Mouse (Mus musculus) limb, embryonic 10.5 days (tissue): ENCODE measurements at regions not wholly inside any gene's neighbourhood (a gene's known extent, or its start where the extent isn't known, plus 50 kb on each side); places are given as distances from the start of the nearest gene placed in this dataset.

ENCODE experiments used
- DNase-seq: peaks from one replicate; pipeline ENCODE4 v3.0.0-alpha.2; 2017; ENCODE audit warnings: low spot score
- H3K27ac ChIP-seq: fragments of 300-500 bp; sonication (generic); 2 replicates; pipeline ENCODE4 v1.5.1; 2016; ENCODE audit warnings: mild to moderate bottlenecking
- H3K27me3 ChIP-seq: fragments of 300-500 bp; sonication (generic); 2 replicates; pipeline ENCODE4 v1.6.1; 2016; ENCODE audit warnings: low read depth, mild to moderate bottlenecking; ENCODE audit not compliant: poor library complexity, severe bottlenecking
- H3K36me3 ChIP-seq: fragments of 300-500 bp; sonication (generic); 2 replicates; pipeline ENCODE4 v1.6.1; 2016; ENCODE audit warnings: mild to moderate bottlenecking, moderate library complexity
- H3K4me1 ChIP-seq: fragments of 300-500 bp; sonication (generic); 2 replicates; pipeline ENCODE4 v1.6.1; 2016
- H3K4me3 ChIP-seq: fragments of 300-500 bp; sonication (generic); 2 replicates; pipeline ENCODE4 v1.5.1; 2016; ENCODE audit warnings: mild to moderate bottlenecking, moderate library complexity
- H3K9me3 ChIP-seq: fragments of 300-500 bp; sonication (generic); replicated peaks from 2 replicates; pipeline ENCODE4 v1.6.1; 2016; ENCODE audit warnings: mild to moderate bottlenecking
- WGBS: fragments of 180-500 bp; shearing (Covaris S2); methylation state at CpG from one replicate; pipeline ENCODE4 v1.1.7; 2016; 5-methylcytosine and 5-hydroxymethylcytosine counted together

DNA sequence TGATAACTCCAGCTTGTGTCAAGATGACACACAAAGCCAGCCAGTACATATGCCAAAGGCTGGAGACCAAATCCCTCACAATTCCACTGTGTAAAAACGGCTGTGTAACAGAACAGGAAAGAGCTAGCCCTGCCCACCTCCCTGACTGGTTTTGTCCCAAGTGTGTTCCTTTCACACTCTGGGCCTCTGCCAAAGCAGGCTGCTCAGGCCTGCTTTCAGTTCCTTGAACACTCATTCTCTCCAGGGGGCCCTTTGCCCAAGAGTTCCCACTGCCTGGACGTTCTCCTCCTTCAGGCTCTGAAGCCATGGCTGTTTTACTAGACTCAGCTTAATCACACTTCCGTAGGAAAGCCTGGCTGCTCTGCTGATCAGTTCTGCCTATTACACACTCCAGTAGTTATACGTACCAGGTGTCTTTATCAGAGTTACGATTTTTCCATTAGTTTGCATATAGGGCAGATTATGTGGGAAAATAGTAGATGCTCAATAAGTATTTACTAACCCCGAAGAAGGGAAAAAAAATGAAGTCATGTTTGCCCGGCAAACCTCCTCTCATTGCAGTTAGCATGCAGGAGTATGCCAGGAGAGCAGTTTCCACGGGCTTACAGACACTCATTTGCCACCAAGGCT, 144.5 kb upstream of the Smim15 start:
- Histone ChIP-seq H3K9me3 (no peaks in the 10 kb centered on the region), H3K4me1 (peaks cover 23% of the 10 kb centered on the region), H3K36me3 (no peaks in the 10 kb centered on the region), H3K27ac (no peak overlapping the region), H3K27me3 (0 out of 2 replicates have a peak, but pooled peaks cover 3% of the 10 kb centered on the region), H3K4me3 (no peak overlapping the region)
- WGBS, result 67% methylated on average over 8 of the region's 8 CpGs
- DNase-seq, result no peak

DNA sequence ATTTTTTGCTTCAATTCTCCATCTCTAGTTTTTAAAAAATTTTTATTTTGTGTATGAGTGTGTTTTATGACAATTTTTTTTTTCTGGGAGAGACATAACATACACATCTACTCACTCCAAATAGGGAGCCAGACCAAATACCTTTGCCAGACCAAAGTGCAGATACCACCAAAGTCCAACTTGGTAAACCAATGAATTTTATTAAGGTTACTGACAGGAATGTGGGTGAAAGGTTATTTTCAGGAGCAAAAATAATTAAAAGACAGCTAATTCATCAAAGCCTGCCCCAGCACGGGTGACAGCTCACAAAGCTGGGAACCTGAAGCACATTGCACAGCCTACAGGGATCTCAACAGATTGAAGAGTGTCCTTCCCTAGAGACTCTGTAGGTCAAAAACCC, 146.6 kb upstream of the Smim15 start:
- H3K27ac ChIP-seq, result no peak overlapping the region
- H3K4me3 ChIP-seq, result no peak overlapping the region
- peaks cover 16% of the 10 kb centered on the region for H3K27me3 ChIP-seq
- no peaks in the 10 kb centered on the region for H3K36me3 ChIP-seq
- WGBS, result 63% methylated on average over 1 of the region's 1 CpGs
- no peak for DNase-seq
- H3K4me1 ChIP-seq, result peaks cover 5% of the 10 kb centered on the region; the same call in 1 of the 2 replicates
- no peaks in the 10 kb centered on the region for H3K9me3 ChIP-seq

- no peak overlapping the region for H3K4me3 ChIP-seq
- H3K9me3 ChIP-seq, result no peaks in the 10 kb centered on the region
- no peak overlapping the region for H3K27ac ChIP-seq
- no peak for DNase-seq
- no peaks in the 10 kb centered on the region for H3K36me3 ChIP-seq
- peaks cover 9% of the 10 kb centered on the region for H3K4me1 ChIP-seq
- H3K27me3 ChIP-seq, result peaks cover 20% of the 10 kb centered on the region
- WGBS, result 78% methylated on average over 3 of the region's 3 CpGs
Observed at GRCm38 (mm10) chr13:107897184-107897583, 147.1 kb upstream of the Smim15 start.

- peaks cover 19% of the 10 kb centered on the region for H3K4me1 ChIP-seq
- H3K4me3 ChIP-seq, result no peak overlapping the region
- H3K27ac ChIP-seq, result no peak overlapping the region
- peaks cover 22% of the 10 kb centered on the region for H3K27me3 ChIP-seq
- no peak for DNase-seq
- WGBS, result 88% methylated on average over 8 of the region's 8 CpGs
- no peaks in the 10 kb centered on the region for H3K36me3 ChIP-seq
- no peaks in the 10 kb centered on the region for H3K9me3 ChIP-seq
Observed at GRCm38 (mm10) chr13:107893581-107894183, 150.6 kb upstream of the Smim15 start.

GRCm38 (mm10) chr13:107893081-107893480, 151.2 kb upstream of the Smim15 start:
- Histone ChIP-seq H3K4me1 (peaks cover 20% of the 10 kb centered on the region), H3K36me3 (no peaks in the 10 kb centered on the region), H3K27ac (no peak overlapping the region), H3K27me3 (peaks cover 22% of the 10 kb centered on the region), H3K4me3 (no peak overlapping the region), H3K9me3 (no peaks in the 10 kb centered on the region)
- no peak for DNase-seq
- WGBS, result 90% methylated on average over 4 of the region's 4 CpGs

DNA sequence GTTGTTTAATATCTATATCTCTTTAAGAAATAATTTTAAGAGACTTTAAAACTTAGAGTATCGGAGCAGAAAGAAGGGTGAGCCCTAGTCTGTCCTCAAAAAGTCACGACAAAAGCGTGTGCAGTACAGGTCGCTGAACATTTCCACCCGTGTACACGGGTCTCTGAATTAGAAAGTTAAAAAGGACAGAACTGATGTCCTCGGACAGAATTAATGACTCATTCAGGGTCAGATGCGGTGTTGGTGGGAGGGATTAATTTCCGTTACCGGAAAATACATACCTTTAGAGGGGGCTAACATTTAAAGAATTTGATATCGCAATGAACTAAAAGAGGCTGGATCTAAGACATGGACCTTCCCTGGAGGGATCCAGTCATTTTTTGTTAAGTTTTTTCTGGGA, 152.3 kb upstream of the Smim15 start:
- whole genome bisulfite sequencing, result 18% methylated on average over 11 of the region's 11 CpGs
- peaks cover 22% of the 10 kb centered on the region for H3K27me3 ChIP-seq
- H3K36me3 ChIP-seq, result no peaks in the 10 kb centered on the region
- H3K9me3 ChIP-seq, result no peaks in the 10 kb centered on the region
- 0 out of 2 replicates have a peak overlapping the region, but pooled peaks have one; percentile 96 for H3K27ac ChIP-seq
- no peak for DNase-seq
- H3K4me3 ChIP-seq, result peak overlapping the region; percentile 97
- peaks cover 29% of the 10 kb centered on the region for H3K4me1 ChIP-seq

GRCm38 (mm10) chr13:107890866-107891821, 153.1 kb upstream of the Smim15 start:
- H3K36me3 ChIP-seq, result no peaks in the 10 kb centered on the region
- peak; percentile 83 for DNase-seq
- H3K27me3 ChIP-seq, result peaks cover 22% of the 10 kb centered on the region
- H3K4me1 ChIP-seq, result peaks cover 34% of the 10 kb centered on the region
- WGBS, result under 1% methylated on average over 94 of the region's 95 CpGs
- H3K9me3 ChIP-seq, result no peaks in the 10 kb centered on the region
- peak overlapping the region; percentile 97 for H3K4me3 ChIP-seq
- peak overlapping the region; percentile 96 for H3K27ac ChIP-seq

DNA sequence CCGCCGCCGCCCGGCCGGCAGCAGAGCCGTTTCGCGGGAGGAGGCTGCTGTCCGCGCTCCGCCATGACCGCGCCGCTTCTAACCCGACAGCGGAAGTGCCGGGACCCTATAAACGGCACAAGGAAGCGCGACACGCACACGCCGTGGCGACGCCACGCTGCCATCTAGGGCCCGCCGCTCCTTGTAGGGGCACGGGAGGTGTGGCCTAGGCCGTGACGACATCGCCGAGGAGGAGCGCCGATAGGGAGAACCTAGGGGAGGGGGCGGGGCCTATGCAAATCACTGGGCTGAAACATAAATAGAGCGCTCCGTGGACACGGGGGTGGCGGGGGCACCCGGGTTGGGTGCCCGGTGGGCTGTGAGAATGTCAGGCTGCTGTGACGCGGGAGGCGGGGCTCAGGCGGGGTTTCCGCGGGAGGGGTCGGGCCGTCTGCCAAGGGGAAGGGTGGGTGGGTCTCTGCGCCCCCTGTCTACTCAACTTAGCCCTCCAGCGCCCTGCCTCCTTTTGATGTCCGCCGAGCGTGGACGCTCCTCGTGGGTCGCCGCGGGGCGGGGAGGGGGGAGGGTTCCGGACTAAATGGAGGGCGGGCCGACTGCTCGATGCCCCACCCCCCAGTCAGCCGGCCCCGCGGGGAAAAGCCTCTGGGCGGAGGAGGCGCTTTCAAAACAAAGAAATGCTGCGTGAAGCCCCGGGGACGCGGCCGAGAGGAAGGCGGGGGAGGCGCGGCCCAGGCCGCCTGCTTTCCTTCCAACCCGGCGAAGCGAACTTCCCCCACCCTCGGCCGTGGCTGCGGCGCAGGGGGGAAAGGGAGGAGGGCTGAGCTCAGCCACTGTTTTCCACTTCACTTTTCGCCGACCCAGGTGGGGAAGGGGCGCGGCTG, 154.0 kb upstream of the Smim15 start:
- peaks cover 34% of the 10 kb centered on the region for H3K4me1 ChIP-seq
- WGBS, result under 1% methylated on average over 87 of the region's 90 CpGs
- H3K4me3 ChIP-seq, result peak overlapping the region; percentile 97
- DNase-seq, result peak; percentile 99
- no peaks in the 10 kb centered on the region for H3K36me3 ChIP-seq
- peak overlapping the region; percentile 96 for H3K27ac ChIP-seq
- no peaks in the 10 kb centered on the region for H3K9me3 ChIP-seq
- peaks cover 22% of the 10 kb centered on the region for H3K27me3 ChIP-seq

GRCm38 (mm10) chr13:107889588-107889984, 154.7 kb upstream of the Smim15 start:
- WGBS, result 13% methylated on average over 65 of the region's 66 CpGs
- no peaks in the 10 kb centered on the region for H3K9me3 ChIP-seq
- peaks cover 38% of the 10 kb centered on the region for H3K4me1 ChIP-seq
- H3K36me3 ChIP-seq, result no peaks in the 10 kb centered on the region
- no peak for DNase-seq
- H3K4me3 ChIP-seq, result peak overlapping the region; percentile 97
- H3K27ac ChIP-seq, result peak overlapping the region; percentile 96
- peaks cover 22% of the 10 kb centered on the region for H3K27me3 ChIP-seq

DNA sequence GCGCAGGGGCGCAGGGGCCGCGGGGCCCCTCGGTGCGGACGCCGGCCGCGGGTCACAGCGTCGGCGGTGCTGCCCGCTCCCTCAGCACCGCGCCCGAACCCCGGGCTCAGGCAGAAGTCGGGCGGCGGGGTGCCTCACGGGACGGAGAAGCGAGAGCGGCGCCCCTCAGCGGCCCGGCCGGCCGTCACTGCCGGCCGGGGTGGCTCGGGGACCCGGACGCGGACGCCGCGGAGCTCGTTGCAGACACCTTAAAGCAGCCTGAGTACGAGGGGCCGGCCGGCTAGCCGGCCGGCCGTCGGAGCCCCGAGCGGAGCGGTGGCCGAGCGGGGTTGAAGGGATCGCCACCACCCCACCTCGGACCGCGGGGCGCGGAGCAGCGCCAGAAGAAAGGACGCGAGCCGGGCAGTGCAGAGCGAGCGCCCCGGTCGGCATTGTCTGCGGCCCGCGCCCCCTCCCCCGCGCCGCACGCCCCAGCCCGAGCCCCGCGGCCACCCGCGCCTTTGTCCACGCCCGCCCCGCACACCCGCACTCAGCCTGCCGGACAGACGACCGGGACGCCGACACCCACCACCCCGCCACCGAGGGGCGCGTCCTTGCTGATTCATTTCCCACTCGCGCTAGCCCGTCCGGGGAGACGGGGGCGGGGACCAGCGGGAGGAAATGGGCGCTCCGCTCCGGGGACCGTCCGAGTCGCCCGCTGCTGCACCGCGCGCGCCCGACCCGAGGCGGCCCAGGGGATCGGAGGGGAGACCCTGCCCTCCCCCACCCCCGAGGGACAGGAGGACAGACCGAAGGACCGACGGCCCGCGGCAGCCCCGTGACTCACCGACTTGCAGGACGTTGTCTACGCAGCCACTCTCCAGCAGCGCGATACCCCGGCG, 155.4 kb upstream of the Smim15 start:
- H3K27ac ChIP-seq, result peak overlapping the region; percentile 96
- peak overlapping the region; percentile 97 for H3K4me3 ChIP-seq
- WGBS, result under 1% methylated on average over 108 of the region's 127 CpGs
- H3K36me3 ChIP-seq, result no peaks in the 10 kb centered on the region
- no peaks in the 10 kb centered on the region for H3K9me3 ChIP-seq
- DNase-seq, result peak; percentile 76
- peaks cover 18% of the 10 kb centered on the region for H3K27me3 ChIP-seq
- H3K4me1 ChIP-seq, result peaks cover 45% of the 10 kb centered on the region

DNA sequence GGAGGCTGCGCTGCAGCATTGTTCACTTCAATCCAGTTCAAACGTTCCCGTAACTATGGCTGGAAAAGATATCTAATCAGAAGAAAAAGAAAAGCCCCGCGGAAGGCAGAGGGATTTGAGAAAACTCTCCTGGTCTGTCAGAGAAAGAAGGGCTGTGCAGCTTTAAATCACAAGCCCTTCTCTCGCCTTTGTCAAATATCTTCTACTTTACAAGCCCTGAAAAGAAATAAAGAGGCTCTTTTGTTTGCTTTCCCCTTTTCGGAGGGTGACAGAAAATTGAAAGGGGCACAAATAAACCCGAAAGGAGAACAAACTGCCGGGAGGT, 156.1 kb upstream of the Smim15 start:
- Histone ChIP-seq H3K9me3 (no peaks in the 10 kb centered on the region), H3K36me3 (no peaks in the 10 kb centered on the region), H3K4me1 (peaks cover 52% of the 10 kb centered on the region), H3K27ac (peak overlapping the region; percentile 96), H3K27me3 (peaks cover 12% of the 10 kb centered on the region), H3K4me3 (peak overlapping the region; percentile 97)
- 1% methylated on average over 9 of the region's 9 CpGs for WGBS
- peak; percentile 40 for DNase-seq
